Mouse (Mus musculus): ENCODE measurements around the gene Isoc2b.
"Not testable (repeated sequence)": the region's sequence is repeated elsewhere in the genome, so short reads cannot be mapped to it uniquely, and the experiment has no call there.

The Isoc2b gene

GRCm38 (mm10) chr7:4830476-4830875, 39.6 kb downstream of the Isoc2b start:
- DNase-seq: no peak

GRCm38 (mm10) chr7:4825365-4825764, 44.7 kb downstream of the Isoc2b start:
- DNase-seq: no peak

GRCm38 (mm10) chr7:4822162-4822907, 47.7 kb downstream of the Isoc2b start:
- DNase-seq: no peak

DNA sequence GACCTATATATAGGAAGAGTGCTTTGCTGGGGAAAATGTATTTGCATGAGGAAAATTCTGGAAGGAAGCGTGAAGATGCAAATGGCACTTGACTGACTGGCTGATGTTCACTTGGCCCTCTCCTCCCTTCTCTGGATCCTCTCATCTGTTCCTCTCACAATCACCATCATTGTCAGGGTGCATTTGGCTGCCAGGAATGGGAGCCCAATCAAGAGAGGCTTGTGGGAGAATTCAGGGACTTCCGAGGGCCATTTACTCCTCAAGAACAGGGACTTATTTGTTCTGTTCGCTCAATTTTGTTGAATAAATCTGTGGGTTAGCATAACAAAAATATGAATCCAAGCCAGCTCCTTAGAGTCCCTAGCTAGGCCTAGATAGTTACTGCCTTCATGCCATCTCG, 48.4 kb downstream of the Isoc2b start:
- no peak for DNase-seq

GRCm38 (mm10) chr7:4820925-4821324, 49.1 kb downstream of the Isoc2b start:
- DNase-seq: not testable (repeated sequence)

DNA sequence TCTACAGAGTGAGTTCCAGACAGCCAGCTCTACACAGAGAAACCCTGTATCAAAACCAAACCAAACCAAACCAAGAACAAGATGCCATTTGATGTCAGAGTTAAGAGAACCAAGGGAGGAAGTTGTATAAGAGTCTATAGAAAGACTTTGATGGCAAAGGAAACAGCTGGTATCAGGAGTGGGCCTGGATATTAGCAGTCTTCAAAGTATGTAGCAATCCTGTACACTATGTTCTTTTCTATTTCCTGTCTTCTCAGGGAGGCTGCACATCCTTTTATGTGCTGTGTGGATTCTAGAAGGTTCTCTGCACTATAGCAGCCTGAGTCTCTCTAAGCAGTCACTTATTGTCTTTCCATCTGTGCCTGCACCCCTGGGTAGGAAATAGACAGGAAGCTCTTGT, 53.5 kb downstream of the Isoc2b start:
- DNase-seq: no peak

GRCm38 (mm10) chr7:4813105-4813791, 56.8 kb downstream of the Isoc2b start:
- no peak for DNase-seq

DNA sequence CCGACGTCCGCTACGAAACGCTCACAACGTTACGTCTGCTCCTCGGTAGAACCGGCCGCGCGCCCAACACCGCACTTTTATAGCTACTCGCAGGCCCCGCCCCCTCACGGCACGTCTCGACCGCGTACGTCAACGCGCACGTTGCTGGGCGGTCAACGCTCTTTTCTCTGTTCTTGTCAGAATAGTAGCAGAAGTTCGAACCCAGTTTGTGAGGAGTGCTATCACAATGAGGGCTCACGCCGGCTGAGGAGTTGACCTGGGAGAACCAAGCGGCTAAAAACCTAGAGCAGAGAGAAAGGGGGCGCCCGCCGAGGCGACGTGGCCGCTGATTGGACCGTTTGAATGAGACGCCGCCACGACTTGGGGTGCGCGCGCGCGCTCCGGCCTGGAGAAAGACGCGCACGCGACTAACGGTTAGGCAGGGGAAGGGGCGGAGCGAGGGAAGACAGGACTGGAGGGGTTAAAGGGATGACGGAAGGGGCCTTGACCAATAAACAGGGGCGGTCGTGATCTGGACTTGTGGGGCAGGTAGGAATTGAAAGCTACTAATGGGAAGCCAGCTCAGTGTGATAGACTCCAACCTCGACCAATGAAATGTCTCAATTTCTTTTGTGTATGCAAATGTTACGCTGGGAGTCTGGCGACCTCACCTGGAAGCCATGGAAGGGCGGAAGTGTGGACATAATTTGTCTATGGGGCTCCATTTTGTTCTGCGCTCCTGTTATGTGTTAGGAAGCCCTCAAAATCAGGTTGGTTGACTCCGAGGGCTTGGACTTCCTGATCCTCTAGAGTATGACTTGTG, 57.6 kb downstream of the Isoc2b start, which contains the start of gene Ube2s:
Ube2s (minus strand) TSS at position 288 of the 802 bp plus-strand sequence.
- DNase-seq: peak; percentile 98

DNA sequence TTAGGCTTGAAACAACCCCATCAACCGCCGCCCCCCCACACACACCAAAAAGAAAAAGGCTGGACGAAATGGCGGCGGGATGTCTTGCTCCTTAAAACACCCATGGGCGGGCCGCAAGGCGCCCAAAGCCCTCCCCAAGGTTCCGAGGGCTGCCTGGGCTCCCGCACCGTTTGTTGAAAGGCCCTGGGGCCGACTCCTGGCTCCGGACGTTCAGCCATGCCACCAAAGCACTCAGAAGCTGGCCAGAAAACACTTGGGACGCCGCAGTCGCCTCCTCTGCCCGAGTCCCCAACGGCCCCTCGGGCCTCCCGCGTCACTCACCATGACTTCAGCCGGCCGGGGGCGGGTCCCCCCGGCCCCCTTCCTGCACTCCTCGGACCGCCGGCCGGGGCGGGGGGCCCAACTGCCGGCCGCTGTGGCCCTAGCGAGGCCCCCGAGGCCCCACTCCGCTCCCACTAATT, 58.2 kb downstream of the Isoc2b start:
- DNase-seq: peak; percentile 60

GRCm38 (mm10) chr7:4811131-4811530, 58.9 kb downstream of the Isoc2b start:
- DNase-seq: not testable (repeated sequence)

DNA sequence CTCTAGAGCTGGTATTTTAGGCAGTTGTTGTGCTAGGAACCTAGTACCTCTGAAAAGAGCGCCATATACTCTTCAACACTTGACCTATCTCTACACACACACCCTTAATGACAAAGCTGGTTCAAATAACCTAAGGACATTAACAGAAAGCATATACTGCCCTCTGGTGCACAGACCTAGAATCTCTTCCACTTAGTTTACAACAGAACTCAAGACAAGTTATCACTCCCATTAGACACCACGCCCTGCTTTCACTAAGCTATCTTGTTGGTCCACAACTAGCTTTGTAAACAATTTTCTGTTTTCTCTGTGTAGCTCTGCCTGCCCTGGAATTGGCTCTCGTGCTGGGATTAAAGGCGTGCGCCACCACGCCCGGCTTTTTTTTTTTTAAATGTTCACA, 63.3 kb downstream of the Isoc2b start:
- no peak for DNase-seq

DNA sequence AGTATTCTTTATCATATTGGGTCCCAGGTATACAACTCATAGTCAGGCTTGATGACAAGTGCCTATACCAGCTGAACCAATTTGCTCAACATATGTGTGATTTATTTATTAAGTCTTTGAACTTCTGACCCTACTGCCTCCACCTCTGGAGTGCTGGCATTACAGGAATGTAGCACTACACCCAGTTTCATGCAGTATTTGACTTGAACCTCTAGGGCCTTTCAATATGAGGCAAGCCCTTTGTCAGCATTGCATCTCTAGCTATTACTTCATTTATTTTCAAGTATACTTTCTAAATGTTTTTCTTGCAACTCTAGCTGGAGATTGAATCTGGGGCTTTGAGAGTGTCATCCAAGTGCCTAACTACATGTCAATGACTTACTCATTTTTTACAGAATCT, 67.8 kb downstream of the Isoc2b start:
- no peak for DNase-seq

GRCm38 (mm10) chr7:4795767-4796433, 74.2 kb downstream of the Isoc2b start:
- DNase-seq: no peak
